ENCODE assay signal across 14 mouse cellular contexts in genomic region chr9:110529002-110529737, GRCm38 (mm10). TPM values are rescaled to one million over a fixed set of nuclear protein-coding genes. Genes with fewer than 3 reads are reported as not detected.
A peak's percentile ranks its signal among the peaks of the same experiment; 100 is the strongest.
DNase-seq lines count a peak whose midpoint lies in the region; ATAC-seq lines count a peak whose summit lies in the region.
"Had no signal": no experiment of that assay in that cellular context is flagged by ENCODE, and none has a peak within 500 bp of the region (broad histone marks: within the 10 kb centered on the region; RNA-seq: fewer than 3 reads in every experiment).

No protein-coding gene starts in this region.

- 0 out of 2 replicates have a peak overlapping the region, but pooled peaks have one; percentile 3 for H3K4me2 ChIP-seq in midbrain, embryonic 12.5 days (replicated peaks)
- no peak overlapping the region for H3K4me2 ChIP-seq in midbrain, embryonic 14.5 days (ENCODE audit: low read length)
- peak overlapping the region; percentile 16; the same call in 1 of the 2 replicates for H3K4me2 ChIP-seq in embryonic facial prominence, embryonic 13.5 days
- no peak overlapping the region for H3K4me2 ChIP-seq in hindbrain, embryonic 12.5 days (replicated peaks)
- H3K4me2 ChIP-seq: stomach, embryonic 15.5 days had no signal

- no peaks in the 10 kb centered on the region for H3K27me3 ChIP-seq in erythroblast, embryonic 14.5 days (ENCODE audit: control insufficient read depth)
- no peaks in the 10 kb centered on the region for H3K27me3 ChIP-seq in midbrain, embryonic 12.5 days
- no peaks in the 10 kb centered on the region for H3K27me3 ChIP-seq in midbrain, embryonic 14.5 days (ENCODE audit: control insufficient read depth, insufficient read depth, low read length)
- no peaks in the 10 kb centered on the region for H3K27me3 ChIP-seq in embryonic facial prominence, embryonic 13.5 days
- no peaks in the 10 kb centered on the region for H3K27me3 ChIP-seq in hindbrain, embryonic 12.5 days
- H3K27me3 ChIP-seq: stomach, embryonic 15.5 days had no signal

- H3K36me3 ChIP-seq in erythroblast, embryonic 14.5 days (ENCODE audit: control insufficient read depth), result peaks cover 4% of the 10 kb centered on the region
- no peaks in the 10 kb centered on the region for H3K36me3 ChIP-seq in midbrain, embryonic 12.5 days
- H3K36me3 ChIP-seq in midbrain, embryonic 14.5 days (ENCODE audit: control insufficient read depth, insufficient read depth, low read length), result no peaks in the 10 kb centered on the region
- H3K36me3 ChIP-seq in embryonic facial prominence, embryonic 13.5 days, result no peaks in the 10 kb centered on the region
- H3K36me3 ChIP-seq in hindbrain, embryonic 12.5 days, result no peaks in the 10 kb centered on the region
- H3K36me3 ChIP-seq: stomach, embryonic 15.5 days had no signal

- H3K9me3 ChIP-seq in erythroblast, embryonic 14.5 days (ENCODE audit: control insufficient read depth, low read length), result no peaks in the 10 kb centered on the region
- H3K9me3 ChIP-seq in midbrain, embryonic 12.5 days, result no peaks in the 10 kb centered on the region
- no peaks in the 10 kb centered on the region for H3K9me3 ChIP-seq in midbrain, embryonic 14.5 days (ENCODE audit: control insufficient read depth, low read length)
- no peaks in the 10 kb centered on the region for H3K9me3 ChIP-seq in embryonic facial prominence, embryonic 13.5 days
- no peaks in the 10 kb centered on the region for H3K9me3 ChIP-seq in hindbrain, embryonic 12.5 days (replicated peaks)
- H3K9me3 ChIP-seq: stomach, embryonic 15.5 days had no signal

- peaks cover 34% of the 10 kb centered on the region for H3K4me1 ChIP-seq in erythroblast, embryonic 14.5 days (ENCODE audit: control insufficient read depth)
- peaks cover 7% of the 10 kb centered on the region for H3K4me1 ChIP-seq in midbrain, embryonic 12.5 days
- H3K4me1 ChIP-seq in midbrain, embryonic 14.5 days (ENCODE audit: control insufficient read depth, insufficient read depth, low read length), result peaks cover 13% of the 10 kb centered on the region
- peaks cover 10% of the 10 kb centered on the region for H3K4me1 ChIP-seq in embryonic facial prominence, embryonic 13.5 days
- H3K4me1 ChIP-seq in hindbrain, embryonic 12.5 days, result peaks cover 11% of the 10 kb centered on the region

- H3K4me3 ChIP-seq in erythroblast, embryonic 14.5 days (replicated peaks), result peak overlapping the region; percentile 42
- no peak overlapping the region for H3K4me3 ChIP-seq in midbrain, embryonic 12.5 days
- no peak overlapping the region for H3K4me3 ChIP-seq in midbrain, embryonic 14.5 days (replicated peaks; ENCODE audit: low read depth, low read length)
- H3K4me3 ChIP-seq in embryonic facial prominence, embryonic 13.5 days, result no peak overlapping the region
- H3K4me3 ChIP-seq in hindbrain, embryonic 12.5 days, result no peak overlapping the region
- H3K4me3 ChIP-seq: heart, adult 2 months; stomach, embryonic 15.5 days had no signal

- WGBS in midbrain, embryonic 12.5 days, result 35% methylated on average over 9 of the region's 9 CpGs
- WGBS in midbrain, embryonic 14.5 days, result 41% methylated on average over 9 of the region's 9 CpGs
- 42% methylated on average over 9 of the region's 9 CpGs for WGBS in embryonic facial prominence, embryonic 13.5 days
- 37% methylated on average over 9 of the region's 9 CpGs for WGBS in hindbrain, embryonic 12.5 days

- no peak overlapping the region for H3K27ac ChIP-seq in midbrain, embryonic 12.5 days (replicated peaks)
- no peak overlapping the region for H3K27ac ChIP-seq in midbrain, embryonic 14.5 days (replicated peaks; ENCODE audit: low read depth, low read length)
- no peak overlapping the region for H3K27ac ChIP-seq in embryonic facial prominence, embryonic 13.5 days
- H3K27ac ChIP-seq in hindbrain, embryonic 12.5 days, result no peak overlapping the region
- H3K27ac ChIP-seq: heart, adult 2 months; macrophage; stomach, embryonic 15.5 days had no signal

- DNase-seq in midbrain, embryonic 14.5 days, result no peak
- no peak for DNase-seq in urinary bladder, adult 2 months (ENCODE audit: low spot score)
- DNase-seq in urinary bladder, adult 18-20 months (ENCODE audit: low spot score in 2 of 2), result no peak
- DNase-seq: kidney, postnatal 4 days; left cerebral cortex, postnatal 4 days; right cerebral cortex, postnatal 4 days had no signal

- H3K9ac ChIP-seq in midbrain, embryonic 12.5 days (replicated peaks), result no peak overlapping the region
- H3K9ac ChIP-seq in midbrain, embryonic 14.5 days (replicated peaks; ENCODE audit: low read length), result no peak overlapping the region
- no peak overlapping the region for H3K9ac ChIP-seq in embryonic facial prominence, embryonic 13.5 days
- H3K9ac ChIP-seq in hindbrain, embryonic 12.5 days, result no peak overlapping the region
- H3K9ac ChIP-seq: stomach, embryonic 15.5 days had no signal

- ATAC-seq in erythroblast, adult 5-6 weeks (replicated peaks; ENCODE audit: low FRiP score, poor library complexity, severe bottlenecking), result no peak
- ATAC-seq in midbrain, embryonic 12.5 days (ENCODE audit: low FRiP score, low read depth), result no peak
- ATAC-seq in midbrain, embryonic 14.5 days (ENCODE audit: low FRiP score, low TSS enrichment), result no peak
- no peak for ATAC-seq in embryonic facial prominence, embryonic 13.5 days (ENCODE audit: insufficient number of reproducible peaks, insufficient read depth, low FRiP score, low TSS enrichment, low read depth)
- no peak for ATAC-seq in hindbrain, embryonic 12.5 days (ENCODE audit: low FRiP score)

RNA-seq across cellular contexts. Expression of gene Setd2, which starts 3.2 kb away (rescaled TPM):
- polyA plus RNA-seq in erythroblast, embryonic 14.5 days (2012), result 1.1 and 3.0 TPM in 2 replicates
- 69.6 and 79.0 TPM in 2 replicates for total RNA-seq in erythroblast, adult 5-6 weeks (2015; ENCODE audit: low replicate concordance)
- 82.8 and 140 TPM in 2 replicates for total RNA-seq in erythroblast, adult 5-6 weeks (2017; ENCODE audit: low replicate concordance)
- 44.7 and 48.8 TPM in 2 replicates for polyA plus RNA-seq in midbrain, embryonic 12.5 days (2016; fragmentation: Nextera tagmentation; extraction: Ambion mirVana)
- polyA plus RNA-seq in midbrain, embryonic 14.5 days (2014; fragmentation: Nextera tagmentation; extraction: Ambion mirVana), result 49.8 and 58.1 TPM in 2 replicates
- 42.2 and 54.9 TPM in 2 replicates for polyA plus RNA-seq in embryonic facial prominence, embryonic 13.5 days (2015; fragmentation: Nextera tagmentation; extraction: Ambion mirVana)
- polyA plus RNA-seq in urinary bladder, adult 2 months (2012; rRNA removed), result 52.0 and 58.2 TPM in 2 replicates
- polyA plus RNA-seq in hindbrain, embryonic 12.5 days (2016; fragmentation: Nextera tagmentation; extraction: Ambion mirVana), result 48.7 and 49.7 TPM in 2 replicates

RNA-seq across cellular contexts. Expression of gene Kif9, which starts 52.4 kb away (rescaled TPM):
- polyA plus RNA-seq in erythroblast, embryonic 14.5 days (2012), result 0.01 TPM in 1 of 2 replicates, not detected in the other
- total RNA-seq in erythroblast, adult 5-6 weeks (2015; ENCODE audit: low replicate concordance), result 0.84 TPM in 1 of 2 replicates, not detected in the other
- 0.42 TPM in 1 of 2 replicates, not detected in the other for total RNA-seq in erythroblast, adult 5-6 weeks (2017; ENCODE audit: low replicate concordance)
- polyA plus RNA-seq in midbrain, embryonic 12.5 days (2016; fragmentation: Nextera tagmentation; extraction: Ambion mirVana), result 1.4 and 1.7 TPM in 2 replicates
- polyA plus RNA-seq in midbrain, embryonic 14.5 days (2014; fragmentation: Nextera tagmentation; extraction: Ambion mirVana), result 2.4 and 3.4 TPM in 2 replicates
- 0.86 and 1.4 TPM in 2 replicates for polyA plus RNA-seq in embryonic facial prominence, embryonic 13.5 days (2015; fragmentation: Nextera tagmentation; extraction: Ambion mirVana)
- 1.9 and 2.1 TPM in 2 replicates for polyA plus RNA-seq in urinary bladder, adult 2 months (2012; rRNA removed)
- polyA plus RNA-seq in hindbrain, embryonic 12.5 days (2016; fragmentation: Nextera tagmentation; extraction: Ambion mirVana), result 3.7 and 5.3 TPM in 2 replicates

RNA-seq across cellular contexts. Expression of gene Klhl18, which starts 52.7 kb away (rescaled TPM):
- 0.20 and 0.41 TPM in 2 replicates for polyA plus RNA-seq in erythroblast, embryonic 14.5 days (2012)
- total RNA-seq in erythroblast, adult 5-6 weeks (2015; ENCODE audit: low replicate concordance), result 4.8 and 18.4 TPM in 2 replicates
- 2.4 and 3.4 TPM in 2 replicates for total RNA-seq in erythroblast, adult 5-6 weeks (2017; ENCODE audit: low replicate concordance)
- 11.9 and 12.2 TPM in 2 replicates for polyA plus RNA-seq in midbrain, embryonic 12.5 days (2016; fragmentation: Nextera tagmentation; extraction: Ambion mirVana)
- polyA plus RNA-seq in midbrain, embryonic 14.5 days (2014; fragmentation: Nextera tagmentation; extraction: Ambion mirVana), result 18.7 and 20.4 TPM in 2 replicates
- polyA plus RNA-seq in embryonic facial prominence, embryonic 13.5 days (2015; fragmentation: Nextera tagmentation; extraction: Ambion mirVana), result 9.3 and 9.8 TPM in 2 replicates
- polyA plus RNA-seq in urinary bladder, adult 2 months (2012; rRNA removed), result 20.7 and 22.1 TPM in 2 replicates
- 13.5 and 13.8 TPM in 2 replicates for polyA plus RNA-seq in hindbrain, embryonic 12.5 days (2016; fragmentation: Nextera tagmentation; extraction: Ambion mirVana)

Comparison
In these comparisons a context has a peak if more than half of its experiments do, and no peak if none do; other contexts are left out.
1. H3K4me2 ChIP-seq: peak in midbrain, embryonic 12.5 days (single experiment) and embryonic facial prominence, embryonic 13.5 days (single experiment); none in midbrain, embryonic 14.5 days (single experiment) and hindbrain, embryonic 12.5 days (single experiment).
2. RNA of gene Setd2, which starts 3.2 kb away (polyA plus RNA-seq): 49.8 to 58.1 TPM in midbrain, embryonic 14.5 days, 52.0 to 58.2 TPM in urinary bladder, adult 2 months, 48.7 to 49.7 TPM in hindbrain, embryonic 12.5 days, 44.7 to 48.8 TPM in midbrain, embryonic 12.5 days and 42.2 to 54.9 TPM in embryonic facial prominence, embryonic 13.5 days; 1.1 to 3.0 TPM in erythroblast, embryonic 14.5 days; every median in the first group is over 10 times any median in the second.